Mouse (Mus musculus): Measurements from ENCODE around the gene Coro1c. TPM values are rescaled to one million over a fixed set of nuclear protein-coding genes. Genes with fewer than 3 reads are reported as not detected.

The Coro1c gene
- total and polyA plus RNA-seq, 3 experiments = 66.1 to 87.4 (median 69.9) TPM

DNA sequence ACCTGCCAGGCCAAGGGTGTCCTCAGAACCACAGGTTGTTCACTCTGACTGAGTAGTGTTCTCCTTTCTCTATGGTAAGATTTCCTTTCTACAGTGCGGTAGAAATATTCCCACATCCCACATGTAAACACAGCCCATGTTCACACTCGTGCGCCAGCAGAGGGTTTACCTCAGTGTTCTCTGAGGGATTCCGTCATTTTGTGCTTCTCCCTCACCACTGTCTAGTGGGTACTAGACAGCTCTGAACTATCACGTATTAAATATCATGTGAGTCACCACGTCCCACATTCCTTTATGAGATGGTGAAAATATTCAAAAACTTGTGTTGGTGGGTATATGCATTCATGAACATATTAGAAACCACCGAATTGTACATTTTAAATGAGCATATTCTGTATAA lies 56.1 kb downstream of the Coro1c start:
- Histone ChIP-seq H3K36me3 (replicated peaks in 1 of 2; ENCODE audit: control insufficient read depth in 1 of 2, insufficient read depth in 1 of 2, low read length in 1 of 2) (peaks cover 43 to 95% of the 10 kb centered on the region in 2 experiments), H3K27me3 (replicated peaks) (no peaks in the 10 kb centered on the region), H3K9ac (ENCODE audit: insufficient read depth, low read depth) (no peak overlapping the region), H3K79me2 (replicated peaks; ENCODE audit: control insufficient read depth, extremely low read depth, insufficient read depth, poor library complexity, severe bottlenecking) (no peaks in the 10 kb centered on the region), H3K4me1 (ENCODE audit: control insufficient read depth in 1 of 2, insufficient read depth in 2 of 2) (peaks cover 3 to 11% of the 10 kb centered on the region in 2 experiments), H3K4me3 (replicated peaks in 1 of 3; ENCODE audit: low read depth in 2 of 3, low read length in 2 of 3, poor library complexity in 1 of 3) (no peak overlapping the region), H3K4me2 (ENCODE audit: insufficient read depth, low read depth, poor library complexity, severe bottlenecking) (no peak overlapping the region), H3K9me3 (replicated peaks; ENCODE audit: low read length) (peaks cover 6% of the 10 kb centered on the region), H3K27ac (ENCODE audit: insufficient read depth, low read depth) (no peak overlapping the region)
- in situ Hi-C loops (cut with MboI; ENCODE audit: low pct_ligation_motif_present, low pct_unique_long_range_greater_than_20kb, low sequenced_read_pairs) (loop anchor here (5.0 to 10.0 kb wide), 2 partner anchors 82 to 195 kb away; no protein-coding TSS in a partner anchor), dilution Hi-C loops (cut with MboI; ENCODE audit: extremely low pct_ligation_motif_present, extremely low pct_unique_long_range_greater_than_20kb, low sequenced_read_pairs) (no loop called here)
- DNase-seq (ENCODE audit: extremely low read depth) = no peak
- no peak for TF ChIP-seq CTCF (conservative IDR thresholded peaks at IDR 0.05 in 1 of 2, IDR thresholded peaks at IDR 0.05 in 1 of 2; ENCODE audit: low read depth in 2 of 2, low read length in 2 of 2)
- no peak for TF ChIP-seq JUND (conservative IDR thresholded peaks at IDR 0.05; ENCODE audit: low read depth, low read length)
- no peak for TF ChIP-seq BHLHE40 (IDR thresholded peaks at IDR 0.05; ENCODE audit: low read depth, low read length)
- no peak for TF ChIP-seq E2F4 (IDR thresholded peaks at IDR 0.05; ENCODE audit: insufficient replicate concordance, low read depth, low read length)
- no peak for TF ChIP-seq ETS1 (conservative IDR thresholded peaks at IDR 0.05; ENCODE audit: low read depth, low read length)
- no peak for TF ChIP-seq ELF1 (IDR thresholded peaks at IDR 0.05; ENCODE audit: low read depth, low read length)
- TF ChIP-seq CHD1 (IDR thresholded peaks at IDR 0.05; ENCODE audit: low read depth, low read length) = no peak
- TF ChIP-seq KAT2A (IDR thresholded peaks at IDR 0.05; ENCODE audit: insufficient replicate concordance, low read length) = no peak
- TF ChIP-seq MEF2A (IDR thresholded peaks at IDR 0.05; ENCODE audit: borderline replicate concordance, low read depth, low read length) = no peak
- TF ChIP-seq SIN3A (IDR thresholded peaks at IDR 0.05; ENCODE audit: low read length) = no peak
- no peak for TF ChIP-seq JUN (IDR thresholded peaks at IDR 0.05; ENCODE audit: insufficient read depth, low read depth, low read length)
- no peak for TF ChIP-seq CHD2 (IDR thresholded peaks at IDR 0.05; ENCODE audit: low read length)
- TF ChIP-seq MAX (IDR thresholded peaks at IDR 0.05; ENCODE audit: low read length) = no peak
- no peak for TF ChIP-seq ZKSCAN1 (IDR thresholded peaks at IDR 0.05; ENCODE audit: borderline replicate concordance, low read depth, low read length)
- no peak for TF ChIP-seq SMC3 (IDR thresholded peaks at IDR 0.05; ENCODE audit: low read depth, low read length)

DNA sequence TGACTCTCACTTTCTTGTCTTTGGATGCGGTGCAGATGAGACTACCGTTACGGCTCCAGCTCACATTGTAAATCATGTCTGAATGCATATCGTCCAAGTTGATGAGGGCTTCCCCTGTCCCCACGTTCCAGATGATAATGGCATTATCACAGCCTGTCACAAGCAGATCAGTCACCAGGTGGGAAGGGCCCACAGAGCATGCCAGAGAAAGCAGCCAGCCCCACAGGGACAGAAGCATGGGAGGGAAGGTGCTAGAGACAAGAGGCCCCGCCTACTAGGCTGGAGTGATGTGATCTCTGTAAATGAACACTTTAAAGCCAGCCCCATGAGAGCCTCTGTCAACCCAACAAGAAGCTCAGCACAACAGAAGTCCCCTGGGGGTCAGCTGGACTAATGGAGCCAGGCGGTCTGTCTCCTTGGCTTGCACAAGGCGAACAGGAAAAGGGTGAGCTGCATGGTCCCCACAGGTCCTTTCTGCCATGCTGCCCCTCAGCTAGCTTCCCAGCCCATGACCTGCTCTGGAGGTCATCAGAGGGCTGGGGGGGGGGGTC lies 57.8 kb downstream of the Coro1c start:
- H3K4me2 ChIP-seq (ENCODE audit: insufficient read depth, low read depth, poor library complexity, severe bottlenecking) = no peak overlapping the region
- H3K4me1 ChIP-seq (ENCODE audit: control insufficient read depth in 1 of 2, insufficient read depth in 2 of 2) = peaks cover 3 to 9% of the 10 kb centered on the region in 2 experiments
- H3K9me3 ChIP-seq (replicated peaks; ENCODE audit: low read length) = peaks cover 6% of the 10 kb centered on the region
- in situ Hi-C loops (cut with MboI; ENCODE audit: low pct_ligation_motif_present, low pct_unique_long_range_greater_than_20kb, low sequenced_read_pairs) (loop anchor here (5.0 to 10.0 kb wide), 2 partner anchors 84 to 197 kb away; no protein-coding TSS in a partner anchor), dilution Hi-C loops (cut with MboI; ENCODE audit: extremely low pct_ligation_motif_present, extremely low pct_unique_long_range_greater_than_20kb, low sequenced_read_pairs) (no loop called here)
- DNase-seq (ENCODE audit: extremely low read depth) = no peak
- no peaks in the 10 kb centered on the region for H3K27me3 ChIP-seq (replicated peaks)
- H3K79me2 ChIP-seq (replicated peaks; ENCODE audit: control insufficient read depth, extremely low read depth, insufficient read depth, poor library complexity, severe bottlenecking) = no peaks in the 10 kb centered on the region
- no peak overlapping the region for H3K27ac ChIP-seq (ENCODE audit: insufficient read depth, low read depth)
- peaks cover 57 to 95% of the 10 kb centered on the region in 2 experiments for H3K36me3 ChIP-seq (replicated peaks in 1 of 2; ENCODE audit: control insufficient read depth in 1 of 2, insufficient read depth in 1 of 2, low read length in 1 of 2)
- H3K4me3 ChIP-seq (replicated peaks in 1 of 3; ENCODE audit: low read depth in 2 of 3, low read length in 2 of 3, poor library complexity in 1 of 3) = no peak overlapping the region
- H3K9ac ChIP-seq (ENCODE audit: insufficient read depth, low read depth) = no peak overlapping the region
- no peak for TF ChIP-seq POLR2A (IDR thresholded peaks at IDR 0.05; ENCODE audit: low read depth, low read length)
- TF ChIP-seq ZNF384 (IDR thresholded peaks at IDR 0.05; ENCODE audit: low read depth, low read length) = no peak
- TF ChIP-seq RCOR1 (conservative IDR thresholded peaks at IDR 0.05; ENCODE audit: low read depth, low read length) = no peak
- no peak for TF ChIP-seq TCF12 (IDR thresholded peaks at IDR 0.05; ENCODE audit: low read depth, low read length)
- no peak for TF ChIP-seq PAX5 (IDR thresholded peaks at IDR 0.05; ENCODE audit: low read length)
- no peak for TF ChIP-seq BHLHE40 (IDR thresholded peaks at IDR 0.05; ENCODE audit: low read depth, low read length)
- TF ChIP-seq MXI1 (IDR thresholded peaks at IDR 0.05; ENCODE audit: low read depth, low read length) = no peak
- TF ChIP-seq ZMIZ1 (IDR thresholded peaks at IDR 0.05; ENCODE audit: low read depth, low read length) = no peak
- no peak for TF ChIP-seq UBTF (IDR thresholded peaks at IDR 0.05; ENCODE audit: low read depth, low read length)
- no peak for TF ChIP-seq GABPA (IDR thresholded peaks at IDR 0.05; ENCODE audit: insufficient replicate concordance, low read depth, low read length)
- no peak for TF ChIP-seq MEF2A (IDR thresholded peaks at IDR 0.05; ENCODE audit: borderline replicate concordance, low read depth, low read length)
- TF ChIP-seq CTCF (conservative IDR thresholded peaks at IDR 0.05 in 1 of 2, IDR thresholded peaks at IDR 0.05 in 1 of 2; ENCODE audit: low read depth in 2 of 2, low read length in 2 of 2) = no peak

Data from CH12.LX (cell line).